Mouse (Mus musculus) embryonic facial prominence, embryonic 11.5 days (tissue): ENCODE measurements at regions not wholly inside any gene's neighbourhood (a gene's known extent, or its start where the extent isn't known, plus 50 kb on each side); places are given as distances from the start of the nearest gene placed in this dataset.

Source experiments
- ATAC-seq: fragments of 200-750 bp; cut with Nextera tagmentation; replicated peaks from 2 replicates; pipeline ENCODE4 v1.8.0; 2017; ENCODE audit warnings: low read depth; ENCODE audit not compliant: insufficient number of reproducible peaks, low FRiP score, low TSS enrichment
- DNase-seq: peaks from one replicate; pipeline ENCODE4 v3.0.0-alpha.2; 2015; ENCODE audit warnings: low spot score
- H3K27ac ChIP-seq: fragments of 300-500 bp; sonication (generic); replicated peaks from 2 replicates; pipeline ENCODE4 v1.5.1; 2014; ENCODE audit warnings: mild to moderate bottlenecking, low read depth, low read length, control low read depth
- H3K27me3 ChIP-seq: fragments of 300-500 bp; sonication (generic); 2 replicates; pipeline ENCODE4 v1.6.1; 2014; ENCODE audit warnings: mild to moderate bottlenecking, low read length, moderate library complexity, mixed read lengths; ENCODE audit not compliant: control insufficient read depth, insufficient read depth
- H3K36me3 ChIP-seq: fragments of 300-500 bp; sonication (generic); replicated peaks from 2 replicates; pipeline ENCODE4 v1.6.1; 2014; ENCODE audit warnings: low read depth, mild to moderate bottlenecking, low read length, moderate library complexity, mixed read lengths; ENCODE audit not compliant: control insufficient read depth, insufficient read depth
- H3K4me1 ChIP-seq: fragments of 300-500 bp; sonication (generic); 2 replicates; pipeline ENCODE4 v1.6.1; 2014; ENCODE audit warnings: low read length, mixed read lengths; ENCODE audit not compliant: control insufficient read depth, insufficient read depth
- H3K4me2 ChIP-seq: fragments of 300-500 bp; sonication (generic); 2 replicates; pipeline ENCODE4 v1.6.1; 2014; ENCODE audit warnings: low read depth, mild to moderate bottlenecking, control low read depth, low read length, moderate library complexity
- H3K4me3 ChIP-seq: fragments of 300-500 bp; sonication (generic); 2 replicates; pipeline ENCODE4 v1.5.1; 2014; ENCODE audit warnings: low read depth, low read length, control low read depth
- H3K9ac ChIP-seq: fragments of 300-500 bp; sonication (generic); replicated peaks from 2 replicates; pipeline ENCODE4 v1.6.1; 2014; ENCODE audit warnings: mild to moderate bottlenecking, control low read depth, low read length
- H3K9me3 ChIP-seq: fragments of 300-500 bp; sonication (generic); replicated peaks from 2 replicates; pipeline ENCODE4 v1.6.1; 2016; ENCODE audit warnings: mild to moderate bottlenecking, low read length, inconsistent platforms, mixed read lengths; ENCODE audit not compliant: control insufficient read depth
- WGBS: fragments of 180-500 bp; shearing (Covaris S2); extraction: QIAGEN DNeasy Blood & Tissue Kit; methylation state at CpG from one replicate; pipeline ENCODE4 v1.1.7; 2014; 5-methylcytosine and 5-hydroxymethylcytosine counted together

DNA sequence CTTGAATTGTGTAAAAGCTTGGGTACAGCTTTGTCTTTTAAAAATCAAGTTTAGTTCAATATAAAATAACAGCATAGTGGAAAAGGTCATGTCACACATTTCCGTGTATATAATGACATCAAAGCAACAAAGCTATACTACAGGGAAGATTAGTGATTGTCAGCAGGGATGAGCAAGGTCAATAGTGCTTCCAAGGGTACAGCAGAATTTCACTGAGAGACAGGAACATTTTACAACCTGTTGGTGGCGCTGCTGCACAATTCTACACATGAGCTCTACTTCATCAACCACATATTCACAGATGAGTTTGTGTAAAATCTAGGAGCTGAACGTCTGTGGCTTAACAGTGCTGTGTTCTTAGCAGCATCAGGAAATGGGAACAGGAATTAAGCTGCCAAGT is 74.3 kb upstream of the A2m start:
- peak; percentile 68 for DNase-seq
- WGBS, result 7% methylated on average over 3 of the region's 3 CpGs
- H3K9me3 ChIP-seq, result no peaks in the 10 kb centered on the region
- ATAC-seq, result no peak
- no peaks in the 10 kb centered on the region for H3K4me1 ChIP-seq
- H3K27me3 ChIP-seq, result no peaks in the 10 kb centered on the region
- H3K4me3 ChIP-seq, result no peak overlapping the region
- no peaks in the 10 kb centered on the region for H3K36me3 ChIP-seq
- no peak overlapping the region for H3K4me2 ChIP-seq
- no peak overlapping the region for H3K27ac ChIP-seq
- no peak overlapping the region for H3K9ac ChIP-seq

DNA sequence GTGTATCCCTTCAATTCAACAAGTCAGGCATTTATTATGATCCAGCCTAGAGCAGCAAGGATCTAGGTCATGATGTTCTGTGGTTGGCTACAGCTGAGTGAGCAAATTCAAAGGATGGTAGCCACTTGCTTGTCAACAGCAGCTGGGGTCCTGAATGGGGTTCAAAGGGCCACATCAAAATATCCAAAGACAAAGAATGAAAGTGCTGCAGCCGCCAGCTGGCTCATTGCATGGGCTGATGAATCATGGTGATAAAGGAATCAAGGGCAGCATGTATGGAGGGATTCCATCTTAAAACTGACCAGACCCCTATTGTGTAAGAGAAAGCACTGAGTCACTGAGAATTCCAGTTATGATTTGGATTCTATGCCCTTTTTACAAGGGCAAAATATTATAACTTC is 74.8 kb upstream of the A2m start:
- DNase-seq, result no peak
- 52% methylated on average over 1 of the region's 1 CpGs for WGBS

DNA sequence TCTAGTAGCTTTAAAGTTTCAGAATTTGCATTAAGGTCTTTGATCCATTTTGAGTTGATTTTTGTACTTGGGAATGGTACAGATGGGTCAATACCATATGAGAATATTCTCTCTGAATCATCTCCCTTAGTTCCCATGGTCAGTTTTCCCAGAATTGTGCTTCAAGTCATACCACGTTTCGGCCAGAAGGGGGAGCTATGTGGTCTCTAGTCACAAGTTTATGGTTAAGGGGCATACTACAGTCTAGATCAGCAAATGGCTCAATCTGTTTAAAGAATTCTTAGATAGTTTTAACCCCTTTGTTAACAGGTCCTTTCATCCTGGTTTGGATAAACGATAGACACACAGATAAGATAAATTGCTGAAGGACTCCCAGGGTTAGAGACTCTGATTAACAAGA is 78.7 kb upstream of the A2m start:
- DNase-seq (peak; percentile 77), ATAC-seq (no peak)
- Histone ChIP-seq H3K36me3 (no peaks in the 10 kb centered on the region), H3K9me3 (no peaks in the 10 kb centered on the region), H3K4me1 (no peaks in the 10 kb centered on the region), H3K27me3 (no peaks in the 10 kb centered on the region), H3K27ac (no peak overlapping the region), H3K4me3 (no peak overlapping the region), H3K9ac (no peak overlapping the region), H3K4me2 (no peak overlapping the region)
- WGBS, result under 1% methylated on average over 3 of the region's 3 CpGs

More for the DNA sequence above, 74.8 kb upstream of the A2m start:
- Histone ChIP-seq H3K4me1 (no peaks in the 10 kb centered on the region), H3K4me2 (no peak overlapping the region), H3K9ac (no peak overlapping the region), H3K27me3 (no peaks in the 10 kb centered on the region), H3K9me3 (no peaks in the 10 kb centered on the region), H3K36me3 (no peaks in the 10 kb centered on the region), H3K4me3 (no peak overlapping the region), H3K27ac (no peak overlapping the region)
- no peak for ATAC-seq

GRCm38 (mm10) chr6:121553501-121554132 is 80.1 kb upstream of the Iqsec3 start:
- Histone ChIP-seq H3K4me1 (no peaks in the 10 kb centered on the region), H3K27me3 (no peaks in the 10 kb centered on the region), H3K9me3 (no peaks in the 10 kb centered on the region), H3K9ac (no peak overlapping the region), H3K4me3 (no peak overlapping the region), H3K4me2 (no peak overlapping the region), H3K27ac (no peak overlapping the region), H3K36me3 (no peaks in the 10 kb centered on the region)
- ATAC-seq (no peak), DNase-seq (no peak)
- 78% methylated on average over 2 of the region's 2 CpGs for WGBS

DNA sequence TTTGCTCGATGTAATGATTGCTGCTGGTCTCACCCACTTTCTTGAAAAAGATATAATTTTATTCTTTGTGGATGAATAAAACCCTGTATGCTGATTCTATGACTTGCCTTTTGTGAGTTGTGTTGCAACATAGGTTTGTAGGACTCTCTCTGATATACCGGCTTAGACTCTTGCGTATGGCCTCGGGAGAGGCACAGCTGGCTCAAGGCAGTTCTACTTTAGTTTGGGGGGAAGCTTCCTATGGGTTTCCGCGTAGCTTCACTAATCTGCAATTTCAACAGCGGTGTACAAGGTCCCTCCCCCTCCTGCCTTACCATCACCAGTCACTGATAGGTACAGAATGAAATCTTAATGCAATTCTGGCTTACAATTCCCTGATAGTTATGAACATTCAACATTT is 60.0 kb upstream of the Iqsec3 start:
- H3K27me3 ChIP-seq, result no peaks in the 10 kb centered on the region
- H3K27ac ChIP-seq, result no peak overlapping the region
- H3K9me3 ChIP-seq, result no peaks in the 10 kb centered on the region
- H3K9ac ChIP-seq, result no peak overlapping the region
- no peak overlapping the region for H3K4me2 ChIP-seq
- no peaks in the 10 kb centered on the region for H3K4me1 ChIP-seq
- DNase-seq (no peak), ATAC-seq (no peak)
- H3K4me3 ChIP-seq, result no peak overlapping the region
- WGBS, result 73% methylated on average over 7 of the region's 7 CpGs
- H3K36me3 ChIP-seq, result no peaks in the 10 kb centered on the region

DNA sequence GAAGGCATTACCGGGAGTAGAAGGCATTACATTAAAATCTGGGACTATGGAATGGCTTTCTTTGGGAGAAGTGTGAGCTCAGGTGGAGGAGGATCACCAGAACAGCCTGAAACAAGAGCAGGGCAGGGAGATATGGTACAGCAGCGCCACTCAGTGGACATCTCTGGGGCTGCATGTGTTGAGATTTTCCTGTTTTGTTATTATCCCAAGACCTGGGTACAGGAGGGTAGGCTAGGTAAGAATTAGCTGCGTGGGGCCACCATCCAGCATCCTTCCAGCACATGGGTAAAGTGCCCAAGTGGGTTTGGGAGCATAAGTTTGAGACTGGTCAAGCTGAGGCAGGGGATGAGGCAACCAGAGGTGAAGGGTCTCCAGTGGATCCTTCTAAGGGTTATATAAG is 59.4 kb upstream of the Iqsec3 start:
- 1% methylated on average over 3 of the region's 3 CpGs for WGBS
- no peaks in the 10 kb centered on the region for H3K27me3 ChIP-seq
- ATAC-seq (0 out of 2 replicates have a peak, but pooled peaks have one; percentile 51), DNase-seq (peak; percentile 75)
- H3K4me2 ChIP-seq, result no peak overlapping the region
- H3K9me3 ChIP-seq, result no peaks in the 10 kb centered on the region
- no peak overlapping the region for H3K27ac ChIP-seq
- H3K9ac ChIP-seq, result no peak overlapping the region
- no peak overlapping the region for H3K4me3 ChIP-seq
- no peaks in the 10 kb centered on the region for H3K4me1 ChIP-seq
- no peaks in the 10 kb centered on the region for H3K36me3 ChIP-seq

GRCm38 (mm10) chr6:121531825-121532389 is 58.4 kb upstream of the Iqsec3 start:
- H3K4me1 ChIP-seq, result no peaks in the 10 kb centered on the region
- no peaks in the 10 kb centered on the region for H3K27me3 ChIP-seq
- no peaks in the 10 kb centered on the region for H3K36me3 ChIP-seq
- no peak overlapping the region for H3K9ac ChIP-seq
- DNase-seq (no peak), ATAC-seq (no peak; the same call in 1 of the 2 replicates)
- H3K4me2 ChIP-seq, result no peak overlapping the region
- 72% methylated on average over 13 of the region's 13 CpGs for WGBS
- no peak overlapping the region for H3K27ac ChIP-seq
- no peak overlapping the region for H3K4me3 ChIP-seq
- no peaks in the 10 kb centered on the region for H3K9me3 ChIP-seq

DNA sequence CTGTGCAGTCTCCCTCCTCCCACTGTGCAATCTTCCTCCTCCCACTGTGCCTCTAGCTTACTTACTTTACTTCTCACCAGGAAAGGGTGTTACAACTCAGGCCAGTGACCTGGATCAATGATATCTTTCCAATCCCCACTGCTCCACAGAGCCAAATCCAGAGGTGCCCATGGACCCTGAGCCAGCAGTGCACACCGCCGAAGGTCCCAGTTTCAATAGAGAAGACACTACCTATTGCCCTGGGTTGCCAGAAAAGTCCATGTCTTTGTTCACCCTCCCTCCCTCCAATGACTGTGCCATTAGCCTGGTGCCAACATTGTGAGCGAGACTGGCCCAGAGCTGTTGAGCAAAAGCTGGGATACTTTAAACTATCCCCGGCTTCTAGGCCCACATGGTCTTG is 53.8 kb upstream of the Iqsec3 start:
- DNase-seq (no peak), ATAC-seq (no peak)
- H3K4me2 ChIP-seq, result no peak overlapping the region
- H3K4me1 ChIP-seq, result no peaks in the 10 kb centered on the region
- no peaks in the 10 kb centered on the region for H3K9me3 ChIP-seq
- WGBS, result 93% methylated on average over 4 of the region's 4 CpGs
- no peak overlapping the region for H3K9ac ChIP-seq
- no peak overlapping the region for H3K4me3 ChIP-seq
- no peaks in the 10 kb centered on the region for H3K27me3 ChIP-seq
- no peaks in the 10 kb centered on the region for H3K36me3 ChIP-seq
- H3K27ac ChIP-seq, result no peak overlapping the region
